Mouse (Mus musculus) E14TG2a.4 (cell line): ENCODE results near the gene Ctnnbl1.

Experiments
- H3K27me3 ChIP-seq: 2 replicates; pipeline ENCODE4 v1.6.1; 2014; ENCODE audit warnings: low read length, control low read depth; ENCODE audit not compliant: insufficient read depth
- H3K36me3 ChIP-seq: 2 replicates; pipeline ENCODE4 v1.6.1; 2014; ENCODE audit warnings: low read length, control low read depth; ENCODE audit not compliant: insufficient read depth
- H3K4me1 ChIP-seq: replicated peaks from 2 replicates; pipeline ENCODE4 v1.6.1; 2014; ENCODE audit warnings: low read depth, low read length, control low read depth
- H3K4me3 ChIP-seq: replicated peaks from 2 replicates; pipeline ENCODE4 v1.5.1; 2014; ENCODE audit warnings: mild to moderate bottlenecking, low read length
- H3K9me3 ChIP-seq: 2 replicates; pipeline ENCODE4 v1.6.1; 2014; ENCODE audit warnings: low read length, control low read depth
- CTCF ChIP-seq: conservative IDR thresholded peaks from 2 replicates; pipeline ENCODE4 v1.5.1; 2014; ENCODE audit warnings: low read length
- NANOG ChIP-seq: IDR thresholded peaks from 2 replicates; pipeline ENCODE4 v1.6.1; 2014; ENCODE audit warnings: borderline replicate concordance, low read length, mixed read lengths
- POU5F1 ChIP-seq: IDR thresholded peaks from 2 replicates; pipeline ENCODE4 v1.6.1; 2014; ENCODE audit warnings: low read length, borderline replicate concordance

The Ctnnbl1 gene

DNA sequence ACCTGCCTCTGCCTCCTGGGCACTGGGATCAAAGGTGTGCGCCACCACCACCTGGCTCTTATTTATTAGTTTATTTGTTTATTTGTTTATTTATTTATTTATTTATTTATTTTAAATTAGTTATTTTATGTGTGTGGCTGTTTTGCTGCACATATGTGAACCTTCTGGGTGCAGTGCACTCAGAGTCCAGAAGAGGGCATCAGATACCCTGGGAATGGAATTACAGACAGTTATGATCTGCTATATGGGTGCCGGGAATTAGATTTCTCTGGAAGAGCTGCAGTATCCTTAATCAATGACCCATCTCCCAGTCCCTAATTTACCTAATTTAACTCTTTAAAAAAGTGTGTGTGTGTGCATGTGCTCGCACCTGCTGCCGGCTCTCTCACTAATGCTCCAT, 8.5 kb downstream of the Ctnnbl1 start:
- no peaks in the 10 kb centered on the region for H3K9me3 ChIP-seq
- TF ChIP-seq POU5F1 (no peak), NANOG (no peak), CTCF (peak; percentile 53)
- H3K27me3 ChIP-seq = no peaks in the 10 kb centered on the region
- H3K4me3 ChIP-seq = no peak overlapping the region
- H3K36me3 ChIP-seq = peaks cover 31% of the 10 kb centered on the region
- peaks cover 65% of the 10 kb centered on the region for H3K4me1 ChIP-seq

DNA sequence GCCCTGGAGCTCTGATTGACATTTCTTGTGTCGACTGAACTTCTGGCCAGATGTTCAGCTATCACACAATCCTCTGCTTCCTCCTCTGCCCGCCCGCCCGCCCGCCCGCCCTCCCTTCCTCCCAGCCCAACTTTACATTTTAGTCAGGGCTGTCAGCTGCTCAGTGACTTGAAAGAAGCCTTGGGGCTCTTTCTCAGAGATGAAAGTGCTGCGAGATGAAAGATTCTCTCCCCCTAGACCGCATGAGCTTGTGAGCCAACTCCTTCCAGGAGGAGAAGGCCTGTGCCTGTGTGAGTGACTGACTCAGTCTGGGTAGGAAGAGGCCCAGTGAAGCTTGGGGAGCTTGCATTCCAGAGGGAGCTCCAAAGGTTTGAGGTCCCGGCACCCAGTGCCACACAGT, 9.4 kb downstream of the Ctnnbl1 start:
- Histone ChIP-seq H3K9me3 (no peaks in the 10 kb centered on the region), H3K4me3 (0 out of 2 replicates have a peak overlapping the region, but pooled peaks have one; percentile 5), H3K27me3 (no peaks in the 10 kb centered on the region), H3K36me3 (peaks cover 24% of the 10 kb centered on the region), H3K4me1 (peaks cover 73% of the 10 kb centered on the region)
- TF ChIP-seq POU5F1 (no peak), CTCF (no peak), NANOG (no peak)

DNA sequence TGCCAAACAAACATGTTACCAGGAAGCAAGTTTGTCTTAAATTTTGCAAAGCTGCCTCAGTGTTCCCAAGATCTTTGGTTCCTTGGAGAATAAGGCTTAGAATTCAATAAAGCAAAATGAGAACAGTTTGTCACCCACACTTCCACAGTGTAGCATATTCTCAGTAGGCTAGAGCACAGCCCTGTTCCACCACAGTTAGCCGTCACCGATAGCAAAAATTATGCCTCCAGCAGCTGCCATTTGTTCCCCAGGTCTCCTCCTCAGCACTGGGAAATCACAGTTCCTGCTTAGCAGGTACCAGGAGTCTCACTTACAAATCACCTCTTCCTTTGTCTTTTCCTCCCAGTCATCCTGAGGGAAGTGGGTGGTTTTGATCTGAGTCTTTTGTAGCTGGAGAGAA, 10.8 kb downstream of the Ctnnbl1 start:
- H3K4me1 ChIP-seq = peaks cover 81% of the 10 kb centered on the region
- H3K27me3 ChIP-seq = no peaks in the 10 kb centered on the region
- H3K9me3 ChIP-seq = no peaks in the 10 kb centered on the region
- H3K36me3 ChIP-seq = peaks cover 33% of the 10 kb centered on the region
- no peak for TF ChIP-seq POU5F1
- no peak for TF ChIP-seq NANOG
- TF ChIP-seq CTCF = no peak
- H3K4me3 ChIP-seq = no peak overlapping the region

DNA sequence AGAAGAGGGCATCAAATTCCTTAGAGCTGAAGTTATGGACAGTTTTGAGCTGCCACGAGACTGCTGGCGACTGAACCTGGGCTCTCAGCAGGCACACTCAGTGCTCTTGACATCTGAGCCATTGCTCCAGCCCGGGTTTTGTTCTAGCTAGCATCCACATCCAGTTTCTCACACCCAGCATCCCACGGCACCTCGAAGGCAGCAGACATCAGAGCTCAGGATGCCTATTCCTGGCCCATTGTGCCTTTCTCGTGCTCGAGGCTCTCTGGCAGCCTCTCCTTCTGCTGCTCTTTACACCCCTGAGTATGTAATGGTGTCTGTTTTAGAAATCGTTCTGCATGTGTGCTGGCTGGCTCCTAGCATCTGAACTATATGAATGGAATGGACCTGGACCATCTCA, 13.3 kb downstream of the Ctnnbl1 start:
- Histone ChIP-seq H3K9me3 (no peaks in the 10 kb centered on the region), H3K36me3 (peaks cover 50% of the 10 kb centered on the region), H3K27me3 (no peaks in the 10 kb centered on the region), H3K4me3 (no peak overlapping the region), H3K4me1 (peaks cover 63% of the 10 kb centered on the region)
- TF ChIP-seq NANOG (no peak), CTCF (no peak), POU5F1 (no peak)

DNA sequence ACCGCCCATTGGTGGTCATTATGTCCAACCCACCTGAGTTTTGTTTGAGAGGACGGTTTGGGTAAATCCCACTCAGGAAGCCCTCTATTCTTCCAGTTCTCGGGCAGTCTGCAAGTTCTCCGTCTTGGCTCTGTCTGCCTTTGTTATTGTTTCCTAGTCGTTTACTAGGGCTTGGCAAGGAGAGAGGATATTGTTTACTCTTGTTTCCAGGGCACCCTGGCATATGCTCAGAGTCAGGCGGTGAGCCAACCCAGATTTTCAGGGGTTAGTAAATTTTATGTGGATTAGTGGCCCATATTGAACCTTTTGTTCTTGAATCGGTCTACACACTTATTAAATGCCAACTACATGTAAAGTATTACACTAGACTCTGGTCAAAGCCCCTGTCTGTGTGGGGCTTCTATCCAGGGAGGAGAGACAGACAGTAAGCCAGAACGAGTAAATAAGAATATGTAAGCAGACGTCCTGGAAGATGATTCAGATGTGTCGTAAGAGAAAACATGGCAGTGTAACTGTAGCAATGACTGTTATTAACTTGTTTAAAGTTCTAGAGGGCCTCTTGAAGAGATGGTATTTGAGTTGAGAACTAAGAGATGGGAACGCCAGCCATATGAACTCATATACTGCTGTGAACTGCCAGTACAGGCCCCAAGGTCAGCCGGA, 13.9 kb downstream of the Ctnnbl1 start:
- H3K27me3 ChIP-seq = no peaks in the 10 kb centered on the region
- H3K4me3 ChIP-seq = peak overlapping the region; percentile 61
- H3K4me1 ChIP-seq = peaks cover 62% of the 10 kb centered on the region
- TF ChIP-seq POU5F1 = no peak
- peaks cover 50% of the 10 kb centered on the region for H3K36me3 ChIP-seq
- H3K9me3 ChIP-seq = no peaks in the 10 kb centered on the region

DNA sequence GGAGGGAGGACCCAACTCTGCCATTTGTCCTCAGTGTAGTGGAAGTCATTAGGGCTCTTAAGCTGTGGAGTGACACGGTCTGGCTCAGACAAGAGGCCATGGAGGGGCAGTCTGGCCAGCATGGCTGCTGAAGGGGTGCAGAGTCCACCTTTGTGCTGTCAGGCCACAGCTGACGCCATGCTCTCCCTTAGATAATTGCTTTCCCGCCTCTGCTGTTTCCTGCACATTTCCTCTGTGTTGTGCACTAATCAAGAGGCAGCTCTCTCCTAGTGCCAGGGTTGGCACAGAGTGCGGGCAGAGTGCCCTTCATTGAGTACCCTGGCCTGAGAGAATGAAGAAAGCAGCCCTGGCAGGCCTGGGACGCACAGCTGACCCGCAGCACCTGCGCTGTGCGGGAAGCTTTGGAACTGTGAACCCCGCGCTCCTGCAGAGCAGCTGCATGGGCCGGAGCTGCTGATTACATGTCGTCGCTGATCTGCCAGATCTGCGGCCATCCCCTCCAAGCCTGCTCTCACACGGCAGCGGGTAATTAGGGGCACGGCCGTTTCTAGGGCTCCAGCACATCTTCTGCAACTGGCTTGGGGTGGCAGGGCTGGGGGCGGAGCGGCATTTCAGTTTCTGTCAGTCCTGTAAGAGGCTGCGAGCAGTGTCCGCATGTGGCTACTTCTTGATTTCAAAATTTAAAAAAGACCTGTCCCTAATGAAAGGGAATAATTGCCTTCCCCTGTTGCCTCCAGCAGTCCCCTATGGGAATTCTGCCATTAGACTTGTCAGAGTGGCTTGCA, 14.6 kb downstream of the Ctnnbl1 start:
- no peaks in the 10 kb centered on the region for H3K9me3 ChIP-seq
- H3K27me3 ChIP-seq = no peaks in the 10 kb centered on the region
- H3K36me3 ChIP-seq = peaks cover 50% of the 10 kb centered on the region
- TF ChIP-seq POU5F1 (no peak), CTCF (no peak), NANOG (no peak)
- H3K4me1 ChIP-seq = peaks cover 62% of the 10 kb centered on the region
- H3K4me3 ChIP-seq = peak overlapping the region; percentile 61

DNA sequence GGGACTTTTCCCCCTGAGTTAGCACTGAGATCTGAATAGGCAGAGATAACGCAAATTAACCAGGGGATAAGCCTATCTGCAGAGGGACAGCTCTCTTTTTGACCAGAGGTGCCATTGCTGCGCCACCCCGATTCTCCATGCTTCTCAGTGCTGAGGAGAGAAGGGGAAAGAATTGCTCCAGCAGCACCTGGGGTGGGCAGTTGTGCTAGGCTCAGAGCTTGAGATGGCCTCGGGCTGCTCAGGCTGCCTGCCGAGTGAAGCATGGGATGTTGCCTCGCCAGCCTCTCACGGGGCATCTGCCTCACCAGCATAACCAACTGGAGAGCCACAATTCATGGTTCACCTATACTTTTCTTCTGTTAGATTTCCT, 15.2 kb downstream of the Ctnnbl1 start:
- no peaks in the 10 kb centered on the region for H3K9me3 ChIP-seq
- peaks cover 50% of the 10 kb centered on the region for H3K36me3 ChIP-seq
- peaks cover 62% of the 10 kb centered on the region for H3K4me1 ChIP-seq
- TF ChIP-seq POU5F1 (no peak), NANOG (no peak), CTCF (no peak)
- H3K27me3 ChIP-seq = no peaks in the 10 kb centered on the region
- peak overlapping the region; percentile 61 for H3K4me3 ChIP-seq

DNA sequence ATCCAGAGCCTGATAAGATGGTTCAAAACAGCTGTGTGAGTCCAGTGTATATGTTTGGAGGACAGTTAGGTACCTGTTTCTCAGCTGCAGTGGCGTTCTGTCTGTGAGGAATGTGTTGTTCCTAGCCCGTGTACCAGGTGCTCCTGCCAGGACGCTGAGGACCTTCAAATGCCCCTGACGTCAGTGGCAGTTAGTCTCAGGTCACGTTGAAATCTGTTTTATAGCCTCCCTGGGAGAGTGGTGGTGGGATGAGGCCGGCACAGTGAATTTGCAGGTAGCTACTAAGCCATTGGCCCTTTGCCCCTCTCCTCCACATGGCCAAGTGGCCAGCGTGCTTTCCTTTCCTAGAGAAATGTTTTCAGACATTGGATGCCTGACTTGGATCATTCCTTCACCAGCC, 18.6 kb downstream of the Ctnnbl1 start:
- no peak overlapping the region for H3K4me3 ChIP-seq

More for the DNA sequence above, 18.6 kb downstream of the Ctnnbl1 start:
- peaks cover 47% of the 10 kb centered on the region for H3K4me1 ChIP-seq
- TF ChIP-seq CTCF (no peak), NANOG (no peak)
- H3K36me3 ChIP-seq = peaks cover 28% of the 10 kb centered on the region
- H3K27me3 ChIP-seq = no peaks in the 10 kb centered on the region
- no peaks in the 10 kb centered on the region for H3K9me3 ChIP-seq
